In the genomic region with DNA sequence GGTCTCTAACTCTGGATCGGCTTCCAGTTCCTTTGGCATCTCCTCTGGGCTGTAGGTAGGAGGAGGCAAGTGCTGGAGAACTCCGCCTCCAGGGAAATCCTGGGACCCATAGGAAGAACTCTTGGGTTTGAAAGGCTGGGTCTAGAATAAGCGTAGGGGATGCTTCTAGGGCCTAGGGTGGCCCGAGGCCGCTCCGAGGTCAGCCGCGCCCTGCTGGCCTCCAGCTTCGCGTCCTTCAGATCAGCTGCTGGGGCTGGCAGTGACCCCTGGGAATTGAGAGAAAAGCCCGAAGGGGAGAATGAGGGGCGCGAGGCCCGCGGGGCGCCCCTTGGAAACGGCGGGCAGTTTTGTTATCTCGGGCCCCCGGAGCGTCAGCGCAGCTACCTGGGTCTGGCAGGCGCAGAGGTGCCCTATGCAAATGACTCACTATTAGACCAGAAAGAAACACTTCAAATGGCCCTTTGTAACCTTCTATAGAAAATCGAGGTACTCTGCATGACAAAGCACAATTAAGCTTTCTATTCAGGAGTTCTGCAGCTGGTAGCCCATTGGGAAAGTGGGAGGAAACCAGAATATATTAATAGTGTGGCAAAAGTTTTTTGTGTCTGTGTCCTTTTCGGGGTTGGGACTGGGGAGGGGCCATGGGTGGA, we compare ENCODE assay signal across 12 mouse cellular contexts. TPM values are rescaled to one million over a fixed set of nuclear protein-coding genes. Genes with fewer than 3 reads are reported as not detected.
DNase-seq lines count a peak whose midpoint lies in the region; ATAC-seq lines count a peak whose summit lies in the region.
"Had no signal": no experiment of that assay in that cellular context is flagged by ENCODE, and none has a peak within 500 bp of the region (broad histone marks: within the 10 kb centered on the region; RNA-seq: fewer than 3 reads in every experiment).

No protein-coding gene starts in this region.

- H3K27ac ChIP-seq in heart, embryonic 12.5 days (ENCODE audit: poor library complexity, severe bottlenecking) = no peak overlapping the region
- no peak overlapping the region for H3K27ac ChIP-seq in hindbrain, embryonic 11.5 days (ENCODE audit: low read depth, low read length)
- H3K27ac ChIP-seq in neural tube, embryonic 11.5 days (ENCODE audit: low read depth, low read length) = no peak overlapping the region

- no peak for ATAC-seq in heart, embryonic 12.5 days (ENCODE audit: insufficient number of reproducible peaks, low FRiP score)
- peak; percentile 72 for ATAC-seq in hindbrain, embryonic 11.5 days (ENCODE audit: low FRiP score)
- ATAC-seq in neural tube, embryonic 11.5 days (ENCODE audit: insufficient read depth, low FRiP score, low TSS enrichment) = peak; percentile 77
- ATAC-seq in CD4-positive, CD25-positive, alpha-beta regulatory T cell, adult 4 months = no peak

- intact Hi-C loops in heart, postnatal 25 days (cut with DNase I) = loop anchor here (5.0 kb wide), 1 partner anchor 123 kb away; no protein-coding TSS in a partner anchor

- H3K4me2 ChIP-seq in heart, embryonic 12.5 days = peak overlapping the region; percentile 18; the same call in 1 of the 2 replicates
- 0 out of 2 replicates have a peak overlapping the region, but pooled peaks have one; percentile 9 for H3K4me2 ChIP-seq in hindbrain, embryonic 11.5 days (replicated peaks; ENCODE audit: low read depth, low read length)
- peak overlapping the region; percentile 33 for H3K4me2 ChIP-seq in neural tube, embryonic 11.5 days (ENCODE audit: low read depth)
- H3K4me2 ChIP-seq: liver, embryonic 11.5 days had no signal

- WGBS in heart, embryonic 12.5 days = 2% methylated on average over 25 of the region's 25 CpGs
- WGBS in hindbrain, embryonic 11.5 days = 0% methylated on average over 25 of the region's 25 CpGs
- under 1% methylated on average over 25 of the region's 25 CpGs for WGBS in neural tube, embryonic 11.5 days

- H3K27me3 ChIP-seq in heart, embryonic 12.5 days (replicated peaks) = peaks cover 90% of the 10 kb centered on the region
- H3K27me3 ChIP-seq in hindbrain, embryonic 11.5 days (ENCODE audit: control insufficient read depth, insufficient read depth, low read length) = peaks cover 70% of the 10 kb centered on the region
- H3K27me3 ChIP-seq in neural tube, embryonic 11.5 days (ENCODE audit: control insufficient read depth, insufficient read depth, low read length) = peaks cover 82% of the 10 kb centered on the region

- H3K4me3 ChIP-seq in heart, embryonic 12.5 days = no peak overlapping the region
- no peak overlapping the region for H3K4me3 ChIP-seq in hindbrain, embryonic 11.5 days (ENCODE audit: low read depth, low read length)
- no peak overlapping the region for H3K4me3 ChIP-seq in neural tube, embryonic 11.5 days (ENCODE audit: low read depth, low read length)

- H3K4me1 ChIP-seq in heart, embryonic 12.5 days (replicated peaks) = peaks cover 15% of the 10 kb centered on the region
- peaks cover 10% of the 10 kb centered on the region; the same call in 1 of the 2 replicates for H3K4me1 ChIP-seq in hindbrain, embryonic 11.5 days (replicated peaks; ENCODE audit: control insufficient read depth, insufficient read depth, low read length)
- peaks cover 10% of the 10 kb centered on the region for H3K4me1 ChIP-seq in neural tube, embryonic 11.5 days (ENCODE audit: control insufficient read depth, insufficient read depth, low read length)

- no peaks in the 10 kb centered on the region for H3K36me3 ChIP-seq in heart, embryonic 12.5 days
- H3K36me3 ChIP-seq in hindbrain, embryonic 11.5 days (ENCODE audit: control insufficient read depth, insufficient read depth, low read length) = no peaks in the 10 kb centered on the region
- H3K36me3 ChIP-seq in neural tube, embryonic 11.5 days (ENCODE audit: control insufficient read depth, insufficient read depth, low read length) = no peaks in the 10 kb centered on the region

- DNase-seq in heart, postnatal 25 days (ENCODE audit: low spot score) = no peak
- DNase-seq in embryo, embryonic 11 days = peak; percentile 32
- peak; percentile 54 for DNase-seq in hindbrain, embryonic 11.5 days (ENCODE audit: low spot score)
- DNase-seq in neural tube, embryonic 11.5 days (ENCODE audit: low spot score) = peak; percentile 58
- no peak for DNase-seq in adrenal gland, postnatal 14 days
- DNase-seq in testis, postnatal 10 days (ENCODE audit: low spot score) = no peak
- DNase-seq: cerebellum, postnatal 36 days; kidney, adult 18-20 months had no signal

- H3K9me3 ChIP-seq in heart, embryonic 12.5 days (replicated peaks) = no peaks in the 10 kb centered on the region
- no peaks in the 10 kb centered on the region for H3K9me3 ChIP-seq in hindbrain, embryonic 11.5 days (ENCODE audit: control insufficient read depth, low read length)
- no peaks in the 10 kb centered on the region for H3K9me3 ChIP-seq in neural tube, embryonic 11.5 days (ENCODE audit: control insufficient read depth, low read length)

- H3K9ac ChIP-seq in heart, embryonic 12.5 days = no peak overlapping the region
- H3K9ac ChIP-seq in hindbrain, embryonic 11.5 days (ENCODE audit: low read depth, low read length) = no peak overlapping the region
- no peak overlapping the region for H3K9ac ChIP-seq in neural tube, embryonic 11.5 days (ENCODE audit: low read length)

RNA-seq across cellular contexts. Expression of a gene that starts 9.6 kb away (rescaled TPM):
- polyA plus RNA-seq in heart, embryonic 12.5 days (2016; fragmentation: Nextera tagmentation; extraction: Ambion mirVana) = not detected in 2 replicates
- not detected for total RNA-seq in heart, postnatal 25 days (2021)
- 5.5 and 6.0 TPM in 2 replicates for polyA plus RNA-seq in hindbrain, embryonic 11.5 days (2014; fragmentation: Nextera tagmentation; extraction: Ambion mirVana)
- polyA plus RNA-seq in neural tube, embryonic 11.5 days (2014; fragmentation: Nextera tagmentation; extraction: Ambion mirVana) = 6.3 and 6.6 TPM in 2 replicates
- not detected for polyA plus RNA-seq in CD4-positive, CD25-positive, alpha-beta regulatory T cell, adult 4 months (2017; shearing (Covaris generic))
- not detected in 2 replicates for total RNA-seq in adrenal gland, postnatal 14 days (2021)
- polyA plus RNA-seq: heart, embryonic 14.5 days; liver, embryonic 11.5 days had no signal

RNA-seq across cellular contexts. Expression of a gene that starts 40.4 kb away (rescaled TPM):
- 39.9 and 40.5 TPM in 2 replicates for polyA plus RNA-seq in heart, embryonic 12.5 days (2016; fragmentation: Nextera tagmentation; extraction: Ambion mirVana)
- total RNA-seq in heart, postnatal 25 days (2021) = 10 to 100 TPM; 20.5 to 23.2 TPM
- 50.9 and 52.3 TPM in 2 replicates for polyA plus RNA-seq in hindbrain, embryonic 11.5 days (2014; fragmentation: Nextera tagmentation; extraction: Ambion mirVana)
- polyA plus RNA-seq in neural tube, embryonic 11.5 days (2014; fragmentation: Nextera tagmentation; extraction: Ambion mirVana) = 46.8 and 51.3 TPM in 2 replicates
- polyA plus RNA-seq in CD4-positive, CD25-positive, alpha-beta regulatory T cell, adult 4 months (2017; shearing (Covaris generic)) = 1 to 10 TPM; 7.2 to 9.1 TPM
- 32.1 and 41.6 TPM in 2 replicates for total RNA-seq in adrenal gland, postnatal 14 days (2021)

Comparison
In these comparisons a context has a peak if more than half of its experiments do, and no peak if none do; other contexts are left out.
1. ATAC-seq: peak in hindbrain, embryonic 11.5 days (single experiment) and neural tube, embryonic 11.5 days (single experiment); none in heart, embryonic 12.5 days (single experiment) and CD4-positive, CD25-positive, alpha-beta regulatory T cell, adult 4 months (single experiment).
2. DNase-seq: peak in embryo, embryonic 11 days (single experiment), hindbrain, embryonic 11.5 days (single experiment) and neural tube, embryonic 11.5 days (single experiment); none in heart, postnatal 25 days (single experiment), adrenal gland, postnatal 14 days (single experiment) and testis, postnatal 10 days (single experiment).
3. Peak in every context shown above with its lines, with median percentiles within 50 percentile points of each other: H3K4me2 ChIP-seq.